23 mouse cellular contexts compared by ENCODE assay signal in genomic region chr14:46412497-46413000, GRCm38 (mm10). TPM values are rescaled to one million over a fixed set of nuclear protein-coding genes. Genes with fewer than 3 reads are reported as not detected.
"Had no signal": no experiment of that assay in that cellular context is flagged by ENCODE, and none has a peak within 500 bp of the region (broad histone marks: within the 10 kb centered on the region; RNA-seq: fewer than 3 reads in every experiment).

No protein-coding gene starts in this region.

- ATAC-seq: liver, postnatal 0 days; lung, postnatal 0 days; midbrain, embryonic 16.5 days had no signal

- H3K9me3 ChIP-seq: liver, embryonic 15.5 days; lung, embryonic 15.5 days; midbrain, embryonic 10.5 days; midbrain, embryonic 12.5 days; neural tube, embryonic 15.5 days; stomach, embryonic 15.5 days had no signal

- DNase-seq: liver, postnatal 0 days; lung, adult 2 months; lung, postnatal 4 days; midbrain, embryonic 14.5 days; right cerebral cortex, postnatal 14 days; thymus, adult 2 months; thymus, postnatal 36 days had no signal

- H3K4me1 ChIP-seq: liver, embryonic 15.5 days; lung, embryonic 15.5 days; midbrain, embryonic 12.5 days; neural tube, embryonic 13.5 days; neural tube, embryonic 15.5 days; stomach, embryonic 15.5 days had no signal

- H3K27me3 ChIP-seq: liver, embryonic 15.5 days; lung, embryonic 15.5 days; midbrain, embryonic 12.5 days; neural tube, embryonic 13.5 days; stomach, embryonic 15.5 days had no signal

- H3K27ac ChIP-seq: liver, embryonic 15.5 days; lung, embryonic 15.5 days; midbrain, embryonic 10.5 days; midbrain, embryonic 12.5 days; neural tube, embryonic 13.5 days; neural tube, embryonic 15.5 days; stomach, embryonic 15.5 days; stomach, postnatal 0 days had no signal

- H3K36me3 ChIP-seq: liver, embryonic 15.5 days; lung, embryonic 15.5 days; midbrain, embryonic 10.5 days; midbrain, embryonic 12.5 days; neural tube, embryonic 13.5 days; neural tube, embryonic 15.5 days; stomach, embryonic 15.5 days had no signal

- H3K9ac ChIP-seq: liver, embryonic 15.5 days; liver, postnatal 0 days; lung, embryonic 15.5 days; midbrain, embryonic 12.5 days; neural tube, embryonic 13.5 days; neural tube, embryonic 15.5 days; stomach, embryonic 15.5 days had no signal

- H3K4me3 ChIP-seq: liver, embryonic 15.5 days; lung, embryonic 15.5 days; midbrain, embryonic 10.5 days; midbrain, embryonic 12.5 days; myocyte; neural tube, embryonic 13.5 days; neural tube, embryonic 15.5 days; stomach, embryonic 15.5 days had no signal

- H3K4me2 ChIP-seq: liver, embryonic 15.5 days; lung, embryonic 15.5 days; midbrain, embryonic 12.5 days; neural tube, embryonic 13.5 days; neural tube, embryonic 15.5 days; stomach, embryonic 15.5 days had no signal

RNA-seq across cellular contexts. Expression of gene Bmp4, which starts 22.1 kb away (rescaled TPM):
- total RNA-seq: megakaryocyte-erythroid progenitor cell, adult 5-6 weeks had no signal

RNA-seq across cellular contexts. Expression of gene Gm15217, which starts 33.3 kb away (rescaled TPM):
- total RNA-seq: megakaryocyte, adult 5-6 weeks; megakaryocyte-erythroid progenitor cell, adult 5-6 weeks had no signal
- polyA plus RNA-seq: liver, embryonic 15.5 days; liver, postnatal 0 days; midbrain, embryonic 10.5 days; midbrain, embryonic 12.5 days; midbrain, embryonic 14.5 days; midbrain, embryonic 16.5 days; myocyte; neural tube, embryonic 11.5 days; neural tube, embryonic 13.5 days; neural tube, embryonic 15.5 days; spleen, adult 2 months; testis, adult 2 months; thymus, adult 2 months had no signal
